Mouse (Mus musculus) kidney, embryonic 16.5 days (tissue): Measurements from ENCODE around the gene Bhlhe41. TPM values are rescaled to one million over a fixed set of nuclear protein-coding genes. Genes with fewer than 3 reads are reported as not detected.

Experiments used
- ATAC-seq: fragments of 200-750 bp; cut with Nextera tagmentation; 2 replicates; pipeline ENCODE4 v1.8.0; 2017; ENCODE audit warnings: moderate TSS enrichment; ENCODE audit not compliant: low FRiP score, low TSS enrichment
- H3K27ac ChIP-seq: fragments of 300-500 bp; sonication (generic); 2 replicates; pipeline ENCODE4 v1.5.1; 2014; ENCODE audit warnings: low read length
- H3K27me3 ChIP-seq: fragments of 300-500 bp; sonication (generic); 2 replicates; pipeline ENCODE4 v1.6.1; 2014; ENCODE audit warnings: low read length, control low read depth, mixed read lengths; ENCODE audit not compliant: insufficient read depth
- H3K36me3 ChIP-seq: fragments of 300-500 bp; sonication (generic); 2 replicates; pipeline ENCODE4 v1.6.1; 2014; ENCODE audit warnings: low read length, control low read depth, mixed read lengths; ENCODE audit not compliant: insufficient read depth
- H3K4me1 ChIP-seq: fragments of 300-500 bp; sonication (generic); 2 replicates; pipeline ENCODE4 v1.6.1; 2014; ENCODE audit warnings: low read length, control low read depth, mixed read lengths; ENCODE audit not compliant: insufficient read depth
- H3K4me2 ChIP-seq: fragments of 300-500 bp; sonication (generic); replicated peaks from 2 replicates; pipeline ENCODE4 v1.6.1; 2014; ENCODE audit warnings: low read depth, low read length
- H3K4me3 ChIP-seq: fragments of 300-500 bp; sonication (generic); 2 replicates; pipeline ENCODE4 v1.5.1; 2014; ENCODE audit warnings: mild to moderate bottlenecking, low read length
- H3K9ac ChIP-seq: fragments of 300-500 bp; sonication (generic); replicated peaks from 2 replicates; pipeline ENCODE4 v1.6.1; 2014; ENCODE audit warnings: low read length
- H3K9me3 ChIP-seq: fragments of 300-500 bp; sonication (generic); 2 replicates; pipeline ENCODE4 v1.6.1; 2016; ENCODE audit warnings: low read length, control low read depth
- WGBS: fragments of 180-500 bp; shearing (Covaris S2); extraction: QIAGEN DNeasy Blood & Tissue Kit; methylation state at CpG from one replicate; pipeline ENCODE4 v1.1.7; 2014; 5-methylcytosine and 5-hydroxymethylcytosine counted together
- polyA plus RNA-seq: library from polyadenylated mRNA; unstranded; fragments of >200 nt; fragmentation: Nextera tagmentation; extraction: Ambion mirVana; gene quantifications from 2 replicates; pipeline ENCODE4 v1.2.1, GENCODE M21; 2015

The Bhlhe41 gene
- polyA plus RNA-seq, 1 experiment from 2014 or later: 0.94 TPM

- 95% methylated on average over 4 of the region's 4 CpGs for WGBS
- ATAC-seq: no peak
- H3K4me2 ChIP-seq: no peak overlapping the region
- no peak overlapping the region for H3K27ac ChIP-seq
- H3K4me3 ChIP-seq: no peak overlapping the region
- H3K9ac ChIP-seq: no peak overlapping the region
- H3K27me3 ChIP-seq: no peaks in the 10 kb centered on the region
- peaks cover 4% of the 10 kb centered on the region; the same call in 1 of the 2 replicates for H3K9me3 ChIP-seq
- H3K36me3 ChIP-seq: peaks cover 9% of the 10 kb centered on the region; the same call in 1 of the 2 replicates
- H3K4me1 ChIP-seq: no peaks in the 10 kb centered on the region
Measured at GRCm38 (mm10) chr6:145826305-145826704, 39.1 kb downstream of the Bhlhe41 start.

GRCm38 (mm10) chr6:145823588-145824234 is 41.6 kb downstream of the Bhlhe41 start:
- Histone ChIP-seq H3K36me3 (peaks cover 11% of the 10 kb centered on the region; the same call in 1 of the 2 replicates), H3K27me3 (no peaks in the 10 kb centered on the region), H3K4me3 (no peak overlapping the region), H3K27ac (no peak overlapping the region), H3K4me1 (no peaks in the 10 kb centered on the region), H3K9ac (no peak overlapping the region), H3K9me3 (peaks cover 4% of the 10 kb centered on the region; the same call in 1 of the 2 replicates), H3K4me2 (no peak overlapping the region)
- no peak for ATAC-seq
- WGBS: 47% methylated on average over 5 of the region's 5 CpGs

GRCm38 (mm10) chr6:145823103-145823502 is 42.3 kb downstream of the Bhlhe41 start:
- peaks cover 11% of the 10 kb centered on the region; the same call in 1 of the 2 replicates for H3K36me3 ChIP-seq
- peaks cover 4% of the 10 kb centered on the region; the same call in 1 of the 2 replicates for H3K9me3 ChIP-seq
- no peak overlapping the region for H3K4me2 ChIP-seq
- no peak overlapping the region for H3K27ac ChIP-seq
- peak; percentile 66; the same call in 1 of the 2 replicates for ATAC-seq
- no peak overlapping the region for H3K9ac ChIP-seq
- 71% methylated on average over 6 of the region's 6 CpGs for WGBS
- no peaks in the 10 kb centered on the region for H3K27me3 ChIP-seq
- no peak overlapping the region for H3K4me3 ChIP-seq
- H3K4me1 ChIP-seq: no peaks in the 10 kb centered on the region

- Histone ChIP-seq H3K36me3 (peaks cover 12% of the 10 kb centered on the region), H3K27me3 (no peaks in the 10 kb centered on the region), H3K4me3 (no peak overlapping the region), H3K9ac (no peak overlapping the region), H3K4me1 (no peaks in the 10 kb centered on the region), H3K9me3 (peaks cover 4% of the 10 kb centered on the region; the same call in 1 of the 2 replicates), H3K4me2 (no peak overlapping the region), H3K27ac (no peak overlapping the region)
- WGBS: 57% methylated on average over 5 of the region's 5 CpGs
- ATAC-seq: no peak; the same call in 1 of the 2 replicates
Measured at GRCm38 (mm10) chr6:145822218-145822617, 43.1 kb downstream of the Bhlhe41 start.

GRCm38 (mm10) chr6:145819151-145819550 is 46.2 kb downstream of the Bhlhe41 start:
- Histone ChIP-seq H3K27me3 (no peaks in the 10 kb centered on the region), H3K36me3 (peaks cover 8% of the 10 kb centered on the region), H3K27ac (no peak overlapping the region), H3K9ac (no peak overlapping the region), H3K4me2 (no peak overlapping the region), H3K4me3 (no peak overlapping the region), H3K9me3 (no peaks in the 10 kb centered on the region), H3K4me1 (peaks cover 4% of the 10 kb centered on the region; the same call in 1 of the 2 replicates)
- ATAC-seq: no peak
- whole genome bisulfite sequencing: 79% methylated on average over 9 of the region's 9 CpGs

- H3K4me3 ChIP-seq: no peak overlapping the region
- peak overlapping the region; percentile 4; the same call in 1 of the 2 replicates for H3K4me2 ChIP-seq
- H3K9ac ChIP-seq: 0 out of 2 replicates have a peak overlapping the region, but pooled peaks have one; percentile 24
- H3K9me3 ChIP-seq: no peaks in the 10 kb centered on the region
- 34% methylated on average over 15 of the region's 15 CpGs for WGBS
- peaks cover 15% of the 10 kb centered on the region for H3K36me3 ChIP-seq
- H3K27me3 ChIP-seq: no peaks in the 10 kb centered on the region
- H3K27ac ChIP-seq: no peak overlapping the region
- peaks cover 4% of the 10 kb centered on the region; the same call in 1 of the 2 replicates for H3K4me1 ChIP-seq
- ATAC-seq: peak; percentile 12; the same call in 1 of the 2 replicates
Measured at GRCm38 (mm10) chr6:145815200-145815599, 50.2 kb downstream of the Bhlhe41 start.

- Histone ChIP-seq H3K27me3 (no peaks in the 10 kb centered on the region), H3K4me1 (peaks cover 4% of the 10 kb centered on the region; the same call in 1 of the 2 replicates), H3K9me3 (no peaks in the 10 kb centered on the region), H3K36me3 (peaks cover 12% of the 10 kb centered on the region; the same call in 1 of the 2 replicates), H3K27ac (no peak overlapping the region), H3K9ac (no peak overlapping the region), H3K4me2 (no peak overlapping the region), H3K4me3 (no peak overlapping the region)
- 48% methylated on average over 1 of the region's 1 CpGs for WGBS
- ATAC-seq: no peak
Measured at GRCm38 (mm10) chr6:145811174-145811573, 54.2 kb downstream of the Bhlhe41 start.

- Histone ChIP-seq H3K36me3 (0 out of 2 replicates have a peak, but pooled peaks cover 12% of the 10 kb centered on the region), H3K9ac (no peak overlapping the region), H3K27me3 (no peaks in the 10 kb centered on the region), H3K4me3 (no peak overlapping the region), H3K9me3 (no peaks in the 10 kb centered on the region), H3K4me2 (no peak overlapping the region), H3K4me1 (no peaks in the 10 kb centered on the region), H3K27ac (no peak overlapping the region)
- ATAC-seq: no peak
- 88% methylated on average over 6 of the region's 6 CpGs for whole genome bisulfite sequencing
Measured at GRCm38 (mm10) chr6:145810015-145810414, 55.3 kb downstream of the Bhlhe41 start.

GRCm38 (mm10) chr6:145809566-145809965 is 55.8 kb downstream of the Bhlhe41 start:
- WGBS: 81% methylated on average over 7 of the region's 7 CpGs
- Histone ChIP-seq H3K27me3 (no peaks in the 10 kb centered on the region), H3K4me2 (no peak overlapping the region), H3K9me3 (no peaks in the 10 kb centered on the region), H3K9ac (no peak overlapping the region), H3K4me1 (no peaks in the 10 kb centered on the region), H3K4me3 (no peak overlapping the region), H3K27ac (no peak overlapping the region), H3K36me3 (0 out of 2 replicates have a peak, but pooled peaks cover 12% of the 10 kb centered on the region)
- ATAC-seq: no peak
